Mouse (Mus musculus): ENCODE measurements at regions not wholly inside any gene's neighbourhood (a gene's known extent, or its start where the extent isn't known, plus 50 kb on each side); places are given as distances from the start of the nearest gene placed in this dataset.

DNA sequence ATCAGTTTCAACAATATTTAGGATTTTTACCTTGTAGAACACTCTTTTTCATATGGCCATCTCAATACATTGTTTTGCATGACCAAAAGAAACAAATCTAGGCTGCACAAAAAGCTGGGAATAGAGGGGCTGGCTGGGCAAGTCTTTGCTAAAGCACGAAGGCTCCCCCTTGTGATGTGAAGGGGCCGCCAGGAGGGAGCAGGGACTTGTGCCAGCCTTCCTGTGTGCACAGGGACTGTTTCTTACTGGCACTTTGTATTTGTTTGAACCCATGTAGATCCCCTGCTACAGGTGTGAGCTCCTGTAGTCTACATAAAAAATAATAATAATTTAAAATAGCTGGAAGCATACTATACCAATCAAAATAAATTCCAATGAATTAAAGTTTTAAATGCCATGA, 312.4 kb downstream of the Ndufa4 start:
- TF ChIP-seq EP300 (IDR thresholded peaks at IDR 0.05; ENCODE audit: low read depth): no peak
- TF ChIP-seq CTCF (IDR thresholded peaks at IDR 0.05; ENCODE audit: low read depth): no peak
- Histone ChIP-seq H3K9me3 (replicated peaks; ENCODE audit: control insufficient read depth, low read length) (no peaks in the 10 kb centered on the region), H3K36me3 (replicated peaks; ENCODE audit: control insufficient read depth, insufficient read depth, low read length) (no peaks in the 10 kb centered on the region), H3K27ac (ENCODE audit: low read depth) (no peak overlapping the region), H3K27me3 (ENCODE audit: control insufficient read depth, insufficient read depth, low read length) (no peaks in the 10 kb centered on the region), H3K4me1 (ENCODE audit: control insufficient read depth, insufficient read depth) (no peaks in the 10 kb centered on the region), H3K9ac (replicated peaks; ENCODE audit: low read depth, low read length) (no peak overlapping the region), H3K4me2 (ENCODE audit: low read depth, low read length) (no peak overlapping the region), H3K4me3 (ENCODE audit: low read depth, low read length) (no peak overlapping the region)
- ATAC-seq (ENCODE audit: insufficient read depth, low read depth) (no peak), DNase-seq (ENCODE audit: low spot score) (no peak)
- WGBS: 40% methylated on average over 2 of the region's 2 CpGs

DNA sequence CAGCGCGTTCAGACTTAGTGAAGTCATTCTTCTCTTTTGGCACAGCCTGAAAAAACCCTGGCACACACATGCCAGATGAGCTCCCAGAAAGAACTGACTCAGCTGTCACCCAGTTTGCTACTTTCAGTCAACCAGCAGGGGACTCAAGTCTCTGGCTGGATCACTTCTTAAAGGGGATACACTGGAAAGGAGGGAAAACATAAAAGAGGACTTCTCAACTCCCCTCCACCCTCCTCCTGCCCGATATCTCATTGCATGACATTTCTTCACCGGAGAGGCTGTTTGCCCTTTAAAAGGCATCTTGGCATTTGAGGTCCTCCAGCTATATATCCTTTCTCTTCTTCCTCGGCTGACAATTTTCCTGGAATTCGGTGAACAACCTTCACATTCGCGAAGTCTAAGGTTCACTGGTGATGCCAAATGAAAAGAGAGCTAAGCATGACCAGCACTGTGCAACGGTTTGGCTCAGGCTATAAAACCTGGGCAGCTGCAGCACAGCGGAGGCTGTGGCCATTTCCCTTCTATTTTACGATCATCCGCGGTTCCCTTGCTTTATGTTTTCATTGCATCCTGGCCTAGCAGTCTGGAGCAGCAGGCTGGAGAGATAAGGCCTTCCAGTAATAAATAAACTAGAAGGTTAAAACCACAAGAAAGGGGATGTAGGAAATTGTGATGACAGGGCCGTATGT, 313.6 kb downstream of the Ndufa4 start:
- Histone ChIP-seq H3K4me3 (ENCODE audit: low read depth, low read length) (no peak overlapping the region), H3K4me2 (ENCODE audit: low read depth, low read length) (peak overlapping the region; percentile 27; the same call in 1 of the 2 replicates), H3K27me3 (ENCODE audit: control insufficient read depth, insufficient read depth, low read length) (no peaks in the 10 kb centered on the region), H3K27ac (ENCODE audit: low read depth) (no peak overlapping the region), H3K9ac (replicated peaks; ENCODE audit: low read depth, low read length) (no peak overlapping the region), H3K9me3 (replicated peaks; ENCODE audit: control insufficient read depth, low read length) (no peaks in the 10 kb centered on the region), H3K4me1 (ENCODE audit: control insufficient read depth, insufficient read depth) (no peaks in the 10 kb centered on the region), H3K36me3 (replicated peaks; ENCODE audit: control insufficient read depth, insufficient read depth, low read length) (no peaks in the 10 kb centered on the region)
- ATAC-seq (ENCODE audit: insufficient read depth, low read depth) (no peak), DNase-seq (ENCODE audit: low spot score) (peak; percentile 10)
- TF ChIP-seq CTCF (IDR thresholded peaks at IDR 0.05; ENCODE audit: low read depth): no peak
- TF ChIP-seq EP300 (IDR thresholded peaks at IDR 0.05; ENCODE audit: low read depth): no peak
- 55% methylated on average over 14 of the region's 14 CpGs for WGBS

DNA sequence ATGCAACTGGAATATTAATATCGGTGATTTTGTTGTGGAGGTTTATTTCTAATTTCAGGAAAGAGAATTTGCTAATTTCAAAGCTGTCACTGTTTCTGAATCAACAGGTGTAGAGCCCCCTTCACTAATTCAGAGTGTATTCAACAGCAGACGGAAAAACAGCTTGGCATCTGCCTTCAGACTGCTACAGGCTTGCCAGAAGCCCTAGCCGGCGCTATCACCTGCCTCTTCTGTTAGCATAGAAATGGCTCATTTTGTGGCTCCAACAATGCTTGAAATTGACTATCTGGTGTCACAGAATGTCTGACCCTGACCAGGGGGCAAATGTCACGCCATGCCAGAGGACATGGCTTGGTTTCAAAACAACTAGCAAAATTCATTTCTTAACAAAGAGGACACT, 331.2 kb downstream of the Ndufa4 start:
- ATAC-seq (ENCODE audit: insufficient read depth, low read depth): no peak
- Histone ChIP-seq H3K9ac (replicated peaks; ENCODE audit: low read depth, low read length) (no peak overlapping the region), H3K27ac (ENCODE audit: low read depth) (no peak overlapping the region), H3K4me2 (ENCODE audit: low read depth, low read length) (no peak overlapping the region), H3K27me3 (ENCODE audit: control insufficient read depth, insufficient read depth, low read length) (no peaks in the 10 kb centered on the region), H3K36me3 (replicated peaks; ENCODE audit: control insufficient read depth, insufficient read depth, low read length) (no peaks in the 10 kb centered on the region), H3K9me3 (replicated peaks; ENCODE audit: control insufficient read depth, low read length) (no peaks in the 10 kb centered on the region), H3K4me1 (ENCODE audit: control insufficient read depth, insufficient read depth) (no peaks in the 10 kb centered on the region), H3K4me3 (ENCODE audit: low read depth, low read length) (no peak overlapping the region)
- 74% methylated on average over 5 of the region's 5 CpGs for WGBS
- TF ChIP-seq CTCF (IDR thresholded peaks at IDR 0.05; ENCODE audit: low read depth): no peak
- TF ChIP-seq EP300 (IDR thresholded peaks at IDR 0.05; ENCODE audit: low read depth): no peak
- no peak for DNase-seq (ENCODE audit: low spot score)

DNA sequence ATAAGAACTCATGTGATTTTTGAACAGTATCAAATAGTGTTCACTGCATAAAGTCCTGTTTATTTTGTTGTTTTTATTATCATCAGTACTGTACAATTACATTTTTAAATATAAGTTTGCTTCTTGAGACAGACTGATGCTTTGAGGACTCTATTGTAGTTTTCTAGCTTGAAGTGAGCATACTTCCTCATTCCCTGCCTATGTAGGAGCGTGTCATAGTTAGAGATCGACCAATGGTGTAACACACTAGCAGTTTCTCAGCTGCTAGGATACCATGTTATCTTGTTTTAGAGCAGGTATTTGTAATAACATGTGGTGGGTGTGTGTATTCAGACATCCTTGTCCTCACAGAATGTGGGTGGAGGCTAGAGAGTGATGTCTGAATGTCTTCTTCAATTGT, 342.1 kb downstream of the Ndufa4 start:
- DNase-seq (ENCODE audit: low spot score) (no peak), ATAC-seq (ENCODE audit: insufficient read depth, low read depth) (no peak)
- no peaks in the 10 kb centered on the region for H3K4me1 ChIP-seq (ENCODE audit: control insufficient read depth, insufficient read depth)
- H3K27me3 ChIP-seq (ENCODE audit: control insufficient read depth, insufficient read depth, low read length): no peaks in the 10 kb centered on the region
- TF ChIP-seq EP300 (IDR thresholded peaks at IDR 0.05; ENCODE audit: low read depth) (no peak), CTCF (IDR thresholded peaks at IDR 0.05; ENCODE audit: low read depth) (no peak)
- H3K4me2 ChIP-seq (ENCODE audit: low read depth, low read length): no peak overlapping the region
- H3K9me3 ChIP-seq (replicated peaks; ENCODE audit: control insufficient read depth, low read length): no peaks in the 10 kb centered on the region
- no peak overlapping the region for H3K9ac ChIP-seq (replicated peaks; ENCODE audit: low read depth, low read length)
- H3K36me3 ChIP-seq (replicated peaks; ENCODE audit: control insufficient read depth, insufficient read depth, low read length): no peaks in the 10 kb centered on the region
- no peak overlapping the region for H3K4me3 ChIP-seq (ENCODE audit: low read depth, low read length)
- no peak overlapping the region for H3K27ac ChIP-seq (ENCODE audit: low read depth)
- 81% methylated on average over 2 of the region's 2 CpGs for WGBS

DNA sequence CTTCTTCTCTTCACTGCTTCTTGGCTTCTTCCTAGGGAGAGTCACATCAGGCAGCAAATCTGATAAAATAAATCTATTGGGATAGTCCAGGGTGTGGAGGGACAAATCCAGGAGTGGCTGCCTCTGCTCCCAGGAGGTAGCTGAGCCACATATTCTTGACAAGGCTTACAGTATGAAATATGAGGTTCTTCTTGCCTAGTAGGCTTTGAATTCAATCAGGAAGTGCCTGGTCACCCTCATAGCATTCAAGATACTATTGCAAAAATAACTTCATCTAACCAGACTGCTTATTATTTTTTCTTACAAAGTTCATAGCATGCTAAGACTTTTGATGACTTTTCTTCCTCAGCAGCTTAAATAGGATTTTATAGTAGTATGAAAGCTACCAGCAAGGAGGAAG, 356.8 kb downstream of the Ndufa4 start:
- Histone ChIP-seq H3K4me1 (ENCODE audit: control insufficient read depth, insufficient read depth) (no peaks in the 10 kb centered on the region), H3K9ac (replicated peaks; ENCODE audit: low read depth, low read length) (no peak overlapping the region), H3K27ac (ENCODE audit: low read depth) (no peak overlapping the region), H3K4me2 (ENCODE audit: low read depth, low read length) (no peak overlapping the region), H3K4me3 (ENCODE audit: low read depth, low read length) (no peak overlapping the region), H3K36me3 (replicated peaks; ENCODE audit: control insufficient read depth, insufficient read depth, low read length) (no peaks in the 10 kb centered on the region), H3K9me3 (replicated peaks; ENCODE audit: control insufficient read depth, low read length) (no peaks in the 10 kb centered on the region), H3K27me3 (ENCODE audit: control insufficient read depth, insufficient read depth, low read length) (no peaks in the 10 kb centered on the region)
- ATAC-seq (ENCODE audit: insufficient read depth, low read depth) (no peak), DNase-seq (ENCODE audit: low spot score) (no peak)
- TF ChIP-seq EP300 (IDR thresholded peaks at IDR 0.05; ENCODE audit: low read depth): no peak
- no peak for TF ChIP-seq CTCF (IDR thresholded peaks at IDR 0.05; ENCODE audit: low read depth)

DNA sequence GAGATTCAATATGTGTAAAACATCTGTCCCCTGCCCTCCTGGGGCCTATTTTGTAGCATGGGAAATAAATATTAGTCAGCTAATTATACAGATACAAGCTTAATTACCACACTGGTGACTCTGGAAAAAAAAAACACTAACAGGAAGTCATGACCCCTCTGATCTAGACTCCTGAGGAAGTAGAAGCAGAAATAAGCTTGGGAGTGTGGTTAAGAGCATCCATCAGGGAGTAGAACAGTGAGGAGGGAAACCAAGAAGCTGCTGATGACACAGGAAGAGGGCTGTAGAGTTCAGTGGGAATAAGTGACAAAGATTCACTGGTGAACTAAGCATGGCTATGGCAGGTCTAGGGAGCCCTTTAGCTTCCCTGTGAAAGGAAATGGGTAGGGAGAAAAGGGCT, 360.0 kb downstream of the Ndufa4 start:
- Histone ChIP-seq H3K36me3 (replicated peaks; ENCODE audit: control insufficient read depth, insufficient read depth, low read length) (no peaks in the 10 kb centered on the region), H3K27ac (ENCODE audit: low read depth) (no peak overlapping the region), H3K9ac (replicated peaks; ENCODE audit: low read depth, low read length) (no peak overlapping the region), H3K4me1 (ENCODE audit: control insufficient read depth, insufficient read depth) (no peaks in the 10 kb centered on the region), H3K27me3 (ENCODE audit: control insufficient read depth, insufficient read depth, low read length) (no peaks in the 10 kb centered on the region), H3K9me3 (replicated peaks; ENCODE audit: control insufficient read depth, low read length) (no peaks in the 10 kb centered on the region), H3K4me3 (ENCODE audit: low read depth, low read length) (no peak overlapping the region), H3K4me2 (ENCODE audit: low read depth, low read length) (no peak overlapping the region)
- TF ChIP-seq CTCF (IDR thresholded peaks at IDR 0.05; ENCODE audit: low read depth) (no peak), EP300 (IDR thresholded peaks at IDR 0.05; ENCODE audit: low read depth) (no peak)
- ATAC-seq (ENCODE audit: insufficient read depth, low read depth) (no peak), DNase-seq (ENCODE audit: low spot score) (no peak)

Data from heart, postnatal 0 days (tissue).